In the genomic region with DNA sequence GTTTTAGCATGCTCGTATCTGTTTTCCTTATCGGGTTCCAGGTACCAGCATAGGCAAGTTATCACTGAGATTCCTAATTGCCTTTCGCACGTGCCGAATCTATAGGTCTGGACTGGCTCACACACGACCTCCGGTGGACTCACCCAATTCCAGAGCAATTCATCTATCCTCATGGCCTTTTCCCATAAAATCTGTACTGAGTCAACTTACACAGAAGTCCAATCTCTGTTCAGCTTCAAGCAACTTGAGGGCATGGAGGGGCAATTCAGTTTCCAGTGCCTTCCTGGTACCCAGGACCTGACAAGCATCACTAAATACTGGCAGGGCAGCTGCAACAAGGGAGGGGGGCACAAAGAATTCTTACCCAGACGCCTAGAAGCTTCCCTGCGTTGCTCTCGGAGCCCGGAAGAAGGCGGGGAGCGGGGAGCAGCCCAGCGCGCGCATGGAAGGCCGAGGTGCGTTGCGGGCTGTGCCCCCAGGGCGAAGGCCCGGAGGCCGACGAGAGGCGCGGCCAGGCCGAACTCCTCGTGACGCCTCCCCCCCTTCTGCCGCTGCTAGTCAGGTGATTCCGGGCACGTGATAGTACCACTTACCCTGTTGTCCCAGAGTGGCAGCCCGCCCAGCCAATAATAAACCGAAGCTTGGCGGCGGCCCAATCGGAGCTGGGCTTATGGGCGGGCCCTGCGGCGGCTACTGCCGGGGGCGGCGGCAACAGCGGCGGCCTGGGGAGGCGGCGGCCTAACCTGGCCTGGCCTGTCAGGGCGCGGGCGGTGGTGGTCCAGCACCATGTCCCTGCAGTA, we compare ENCODE assay signal across 7 mouse cellular contexts. TPM values are rescaled to one million over a fixed set of nuclear protein-coding genes. Genes with fewer than 3 reads are reported as not detected.
DNase-seq lines count a peak whose midpoint lies in the region; ATAC-seq lines count a peak whose summit lies in the region.

Rragc (plus strand) TSS at position 699 of the 800 bp plus-strand sequence.

- WGBS in intestine, embryonic 15.5 days: under 1% methylated on average over 49 of the region's 49 CpGs
- WGBS in midbrain, embryonic 10.5 days: 1% methylated on average over 45 of the region's 49 CpGs

- H3K9me3 ChIP-seq in intestine, embryonic 15.5 days: no peaks in the 10 kb centered on the region
- no peaks in the 10 kb centered on the region for H3K9me3 ChIP-seq in midbrain, embryonic 10.5 days (replicated peaks)

- H3K27me3 ChIP-seq in intestine, embryonic 15.5 days (replicated peaks): no peaks in the 10 kb centered on the region
- H3K27me3 ChIP-seq in midbrain, embryonic 10.5 days (ENCODE audit: low read depth, poor library complexity, severe bottlenecking): no peaks in the 10 kb centered on the region

- H3K36me3 ChIP-seq in intestine, embryonic 15.5 days: peaks cover 17% of the 10 kb centered on the region
- peaks cover 41% of the 10 kb centered on the region for H3K36me3 ChIP-seq in midbrain, embryonic 10.5 days

- H3K9ac ChIP-seq in intestine, embryonic 15.5 days: peak within 1 kb of the TSS; percentile 97

- intact Hi-C loops in gastrocnemius, postnatal 36 days (cut with DNase I): no loop called here
- intact Hi-C loops in left cerebral cortex, postnatal 25 days (cut with DNase I): no loop called here

- H3K4me1 ChIP-seq in intestine, embryonic 15.5 days (replicated peaks): peaks cover 14% of the 10 kb centered on the region
- peaks cover 31% of the 10 kb centered on the region for H3K4me1 ChIP-seq in midbrain, embryonic 10.5 days

- H3K4me2 ChIP-seq in intestine, embryonic 15.5 days (replicated peaks): peak within 1 kb of the TSS; percentile 77

- DNase-seq in adrenal gland, adult 18-20 months (ENCODE audit: low spot score in 2 of 2): peak; percentile 100
- DNase-seq in embryo, embryonic 11 days: peak; percentile 98
- DNase-seq in gastrocnemius, postnatal 36 days: peak; percentile 100
- peak; percentile 100 for DNase-seq in left cerebral cortex, postnatal 25 days (ENCODE audit: low spot score in 2 of 2)
- DNase-seq in midbrain, embryonic 10.5 days (ENCODE audit: low spot score): peak; percentile 99
- DNase-seq in right cerebral cortex, postnatal 4 days: peak; percentile 100

- H3K4me3 ChIP-seq in intestine, embryonic 15.5 days (replicated peaks): peak within 1 kb of the TSS; percentile 95
- peak within 1 kb of the TSS; percentile 74 for H3K4me3 ChIP-seq in midbrain, embryonic 10.5 days

- peak; percentile 99 for ATAC-seq in intestine, embryonic 15.5 days

- peak within 1 kb of the TSS; percentile 86 for H3K27ac ChIP-seq in intestine, embryonic 15.5 days
- peak within 1 kb of the TSS; percentile 96 for H3K27ac ChIP-seq in midbrain, embryonic 10.5 days (replicated peaks)

RNA-seq across cellular contexts. Expression of gene Rragc, which starts in this region (rescaled TPM):
- total RNA-seq in adrenal gland, adult 18-20 months (2021): 10 to 100 TPM; 87.7 to 97.9 TPM
- 10 to 100 TPM; 17.6 to 18.7 TPM for total RNA-seq in gastrocnemius, postnatal 36 days (2021)
- 56.3 and 57.4 TPM in 2 replicates for polyA plus RNA-seq in intestine, embryonic 15.5 days (2015; fragmentation: Nextera tagmentation; extraction: Ambion mirVana)
- total RNA-seq in left cerebral cortex, postnatal 25 days (2021): 10 to 100 TPM; 58.4 to 63.8 TPM
- polyA plus RNA-seq in midbrain, embryonic 10.5 days (2016; fragmentation: Nextera tagmentation; extraction: Ambion mirVana): 39.1 and 41.0 TPM in 2 replicates

Comparison
In these comparisons a context has a peak if more than half of its experiments do, and no peak if none do; other contexts are left out.
1. Peak in every context shown above with its lines: DNase-seq, ATAC-seq, H3K4me3 ChIP-seq and H3K27ac ChIP-seq.